Mouse (Mus musculus) heart, embryonic 10.5 days (tissue): ENCODE measurements around the gene Smarcc2. TPM values are rescaled to one million over a fixed set of nuclear protein-coding genes. Genes with fewer than 3 reads are reported as not detected.
"Not testable (repeated sequence)": the region's sequence is repeated elsewhere in the genome, so short reads cannot be mapped to it uniquely, and the experiment has no call there.

ENCODE experiments used
- DNase-seq: peaks from one replicate; pipeline ENCODE4 v3.0.0-alpha.2; 2017; ENCODE audit warnings: low spot score
- H3K27ac ChIP-seq: fragments of 300-500 bp; sonication (generic); 2 replicates; pipeline ENCODE4 v1.5.1; 2016; ENCODE audit warnings: mild to moderate bottlenecking
- H3K27me3 ChIP-seq: fragments of 300-500 bp; sonication (generic); 2 replicates; pipeline ENCODE4 v1.6.1; 2016; ENCODE audit warnings: mild to moderate bottlenecking; ENCODE audit not compliant: poor library complexity, insufficient read depth, severe bottlenecking
- H3K36me3 ChIP-seq: fragments of 300-500 bp; sonication (generic); 2 replicates; pipeline ENCODE4 v1.6.1; 2016; ENCODE audit warnings: mild to moderate bottlenecking, moderate library complexity
- H3K4me1 ChIP-seq: fragments of 300-500 bp; sonication (generic); 2 replicates; pipeline ENCODE4 v1.6.1; 2016; ENCODE audit warnings: mild to moderate bottlenecking
- H3K4me3 ChIP-seq: fragments of 300-500 bp; sonication (generic); 2 replicates; pipeline ENCODE4 v1.5.1; 2016; ENCODE audit warnings: mild to moderate bottlenecking, moderate library complexity
- H3K9me3 ChIP-seq: fragments of 300-500 bp; sonication (generic); 2 replicates; pipeline ENCODE4 v1.6.1; 2016; ENCODE audit warnings: mild to moderate bottlenecking, moderate library complexity
- WGBS: fragments of 180-500 bp; shearing (Covaris S2); methylation state at CpG from one replicate; pipeline ENCODE4 v1.1.7; 2016; 5-methylcytosine and 5-hydroxymethylcytosine counted together
- polyA plus RNA-seq: library from polyadenylated mRNA; unstranded; fragments of >200 nt; fragmentation: Nextera tagmentation; extraction: Ambion mirVana; gene quantifications from 2 replicates; pipeline ENCODE4 v1.2.1, GENCODE M21; 2016

The Smarcc2 gene
- polyA plus RNA-seq, 1 experiment from 2014 or later = 68.7 TPM

GRCm38 (mm10) chr10:128490912-128491311 is 31.9 kb downstream of the Smarcc2 start:
- Histone ChIP-seq H3K27ac (peak overlapping the region; percentile 96), H3K27me3 (no peaks in the 10 kb centered on the region), H3K4me1 (peaks cover 50% of the 10 kb centered on the region), H3K9me3 (no peaks in the 10 kb centered on the region), H3K4me3 (peak overlapping the region; percentile 89), H3K36me3 (peaks cover 62% of the 10 kb centered on the region)
- DNase-seq = no peak
- 31% methylated on average over 5 of the region's 5 CpGs for WGBS

- peak overlapping the region; percentile 89 for H3K4me3 ChIP-seq
- no peaks in the 10 kb centered on the region for H3K27me3 ChIP-seq
- WGBS = 21% methylated on average over 6 of the region's 6 CpGs
- H3K27ac ChIP-seq = peak overlapping the region; percentile 96
- peaks cover 56% of the 10 kb centered on the region for H3K4me1 ChIP-seq
- H3K9me3 ChIP-seq = no peaks in the 10 kb centered on the region
- H3K36me3 ChIP-seq = peaks cover 56% of the 10 kb centered on the region
- no peak for DNase-seq
Observed at GRCm38 (mm10) chr10:128491495-128491894, 32.4 kb downstream of the Smarcc2 start.

GRCm38 (mm10) chr10:128492051-128492450 is 33.0 kb downstream of the Smarcc2 start:
- peaks cover 61% of the 10 kb centered on the region for H3K4me1 ChIP-seq
- not testable (repeated sequence) for DNase-seq, H3K9me3 ChIP-seq, H3K27me3 ChIP-seq
- WGBS = 52% methylated on average over 8 of the region's 8 CpGs
- peak overlapping the region; percentile 89 for H3K4me3 ChIP-seq
- peaks cover 52% of the 10 kb centered on the region for H3K36me3 ChIP-seq
- peak overlapping the region; percentile 96 for H3K27ac ChIP-seq

GRCm38 (mm10) chr10:128492633-128493311 is 33.7 kb downstream of the Smarcc2 start:
- H3K27ac ChIP-seq = peak overlapping the region; percentile 96
- DNase-seq = peak; percentile 92
- peaks cover 66% of the 10 kb centered on the region for H3K4me1 ChIP-seq
- H3K4me3 ChIP-seq = peak overlapping the region; percentile 89
- no peaks in the 10 kb centered on the region for H3K9me3 ChIP-seq
- 18% methylated on average over 12 of the region's 12 CpGs for WGBS
- H3K36me3 ChIP-seq = peaks cover 45% of the 10 kb centered on the region
- H3K27me3 ChIP-seq = no peaks in the 10 kb centered on the region

- H3K4me3 ChIP-seq = peak overlapping the region; percentile 89
- H3K9me3 ChIP-seq = no peaks in the 10 kb centered on the region
- H3K4me1 ChIP-seq = peaks cover 69% of the 10 kb centered on the region
- DNase-seq = no peak
- no peaks in the 10 kb centered on the region for H3K27me3 ChIP-seq
- 0% methylated on average over 12 of the region's 12 CpGs for WGBS
- H3K27ac ChIP-seq = peak overlapping the region; percentile 96
- peaks cover 39% of the 10 kb centered on the region for H3K36me3 ChIP-seq
Observed at GRCm38 (mm10) chr10:128493319-128493694, 34.3 kb downstream of the Smarcc2 start.

- whole genome bisulfite sequencing = under 1% methylated on average over 45 of the region's 45 CpGs
- no peaks in the 10 kb centered on the region for H3K9me3 ChIP-seq
- H3K27ac ChIP-seq = peak within 1 kb of the TSS; percentile 96
- peaks cover 68% of the 10 kb centered on the region for H3K4me1 ChIP-seq
- H3K27me3 ChIP-seq = no peaks in the 10 kb centered on the region
- H3K4me3 ChIP-seq = peak within 1 kb of the TSS; percentile 89
- peaks cover 33% of the 10 kb centered on the region for H3K36me3 ChIP-seq
- peak; percentile 99 for DNase-seq
Observed at GRCm38 (mm10) chr10:128493695-128494666, 34.9 kb downstream of the Smarcc2 start, which contains the start of gene Myl6. Gene Myl6 (minus strand): TSS chr10:128494145.

- WGBS = 53% methylated on average over 11 of the region's 11 CpGs
- peak overlapping the region; percentile 96 for H3K27ac ChIP-seq
- H3K36me3 ChIP-seq = peaks cover 25% of the 10 kb centered on the region
- DNase-seq = no peak
- H3K4me3 ChIP-seq = peak overlapping the region; percentile 89
- no peaks in the 10 kb centered on the region for H3K27me3 ChIP-seq
- no peaks in the 10 kb centered on the region for H3K9me3 ChIP-seq
- H3K4me1 ChIP-seq = peaks cover 68% of the 10 kb centered on the region
Observed at GRCm38 (mm10) chr10:128494667-128495245, 35.7 kb downstream of the Smarcc2 start.

- no peak for DNase-seq
- Histone ChIP-seq H3K9me3 (no peaks in the 10 kb centered on the region), H3K27ac (peak overlapping the region; percentile 96), H3K4me3 (peak overlapping the region; percentile 89), H3K4me1 (peaks cover 64% of the 10 kb centered on the region), H3K36me3 (peaks cover 20% of the 10 kb centered on the region), H3K27me3 (no peaks in the 10 kb centered on the region)
- 81% methylated on average over 2 of the region's 2 CpGs for WGBS
Observed at GRCm38 (mm10) chr10:128495270-128495669, 36.2 kb downstream of the Smarcc2 start.

- DNase-seq = no peak
- Histone ChIP-seq H3K36me3 (peaks cover 13% of the 10 kb centered on the region), H3K4me3 (peak overlapping the region; percentile 5; the same call in 1 of the 2 replicates), H3K9me3 (no peaks in the 10 kb centered on the region), H3K27ac (0 out of 2 replicates have a peak overlapping the region, but pooled peaks have one; percentile 59), H3K4me1 (peaks cover 59% of the 10 kb centered on the region), H3K27me3 (no peaks in the 10 kb centered on the region)
- 82% methylated on average over 4 of the region's 4 CpGs for WGBS
Observed at GRCm38 (mm10) chr10:128495903-128496302, 36.9 kb downstream of the Smarcc2 start.

GRCm38 (mm10) chr10:128496509-128497077 is 37.5 kb downstream of the Smarcc2 start:
- H3K4me1 ChIP-seq = peaks cover 52% of the 10 kb centered on the region
- 48% methylated on average over 6 of the region's 6 CpGs for WGBS
- H3K27me3 ChIP-seq = no peaks in the 10 kb centered on the region
- H3K4me3 ChIP-seq = peak overlapping the region; percentile 15; the same call in 1 of the 2 replicates
- no peaks in the 10 kb centered on the region for H3K9me3 ChIP-seq
- H3K36me3 ChIP-seq = peaks cover 7% of the 10 kb centered on the region
- DNase-seq = no peak
- H3K27ac ChIP-seq = peak overlapping the region; percentile 59

GRCm38 (mm10) chr10:128497134-128497737 is 38.2 kb downstream of the Smarcc2 start:
- peaks cover 51% of the 10 kb centered on the region for H3K4me1 ChIP-seq
- WGBS = 41% methylated on average over 6 of the region's 6 CpGs
- H3K36me3 ChIP-seq = 0 out of 2 replicates have a peak, but pooled peaks cover 1% of the 10 kb centered on the region
- H3K27ac ChIP-seq = no peak overlapping the region
- DNase-seq = no peak
- no peaks in the 10 kb centered on the region for H3K27me3 ChIP-seq
- no peaks in the 10 kb centered on the region for H3K9me3 ChIP-seq
- H3K4me3 ChIP-seq = 0 out of 2 replicates have a peak overlapping the region, but pooled peaks have one; percentile 8

- Histone ChIP-seq H3K27me3 (no peaks in the 10 kb centered on the region), H3K27ac (peak within 1 kb of the TSS; percentile 89), H3K36me3 (no peaks in the 10 kb centered on the region), H3K9me3 (no peaks in the 10 kb centered on the region), H3K4me1 (peaks cover 46% of the 10 kb centered on the region), H3K4me3 (peak within 1 kb of the TSS; percentile 61)
- DNase-seq = peak; percentile 99
- under 1% methylated on average over 27 of the region's 27 CpGs for WGBS
Observed at GRCm38 (mm10) chr10:128498590-128498989, 39.5 kb downstream of the Smarcc2 start, which contains the start of gene Myl6b. Gene Myl6b (minus strand): TSS chr10:128498685.
